In the genomic region with DNA sequence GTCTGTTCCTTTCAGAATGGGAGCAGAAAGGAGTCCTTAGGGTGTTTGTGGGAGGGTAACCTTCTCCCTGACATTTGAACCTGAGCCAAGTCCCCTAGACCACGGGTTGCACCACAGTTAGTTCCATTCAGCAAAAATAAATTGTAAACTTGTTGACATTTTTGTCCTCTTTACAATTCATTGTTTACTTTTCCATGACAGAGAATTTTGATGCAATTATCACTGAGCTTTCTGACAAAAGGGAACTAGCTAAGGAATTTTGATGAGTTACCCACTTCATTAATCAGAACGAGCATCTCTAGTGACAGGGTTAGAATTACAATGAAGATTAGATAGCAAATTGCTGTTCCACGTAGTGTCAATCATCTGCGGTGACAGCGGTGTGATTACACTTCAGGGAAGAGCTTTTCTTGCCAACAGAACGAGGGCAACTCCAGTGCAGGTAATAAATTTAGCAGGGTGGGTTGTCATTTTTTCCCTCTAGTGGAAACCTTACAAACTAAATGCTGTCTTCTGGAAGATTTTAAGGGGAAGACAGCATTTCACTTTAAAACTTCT, we compare ENCODE assay signal across 23 mouse cellular contexts. TPM values are rescaled to one million over a fixed set of nuclear protein-coding genes. Genes with fewer than 3 reads are reported as not detected.
A peak's percentile ranks its signal among the peaks of the same experiment; 100 is the strongest.
DNase-seq lines count a peak whose midpoint lies in the region; ATAC-seq lines count a peak whose summit lies in the region.
"Had no signal": no experiment of that assay in that cellular context is flagged by ENCODE, and none has a peak within 500 bp of the region (broad histone marks: within the 10 kb centered on the region; RNA-seq: fewer than 3 reads in every experiment).

No protein-coding gene starts in this region.

- no peaks in the 10 kb centered on the region for H3K36me3 ChIP-seq in forebrain, embryonic 13.5 days (ENCODE audit: poor library complexity, severe bottlenecking)
- no peaks in the 10 kb centered on the region for H3K36me3 ChIP-seq in forebrain, embryonic 10.5 days (replicated peaks)
- no peaks in the 10 kb centered on the region for H3K36me3 ChIP-seq in hindbrain, embryonic 16.5 days (ENCODE audit: control insufficient read depth, insufficient read depth, low read length)
- no peaks in the 10 kb centered on the region for H3K36me3 ChIP-seq in hindbrain, embryonic 12.5 days
- H3K36me3 ChIP-seq in neural tube, embryonic 13.5 days: no peaks in the 10 kb centered on the region
- H3K36me3 ChIP-seq: embryonic facial prominence, embryonic 15.5 days; limb, embryonic 15.5 days had no signal

- WGBS in forebrain, embryonic 13.5 days: 57% methylated on average over 6 of the region's 6 CpGs
- WGBS in forebrain, embryonic 10.5 days: 78% methylated on average over 6 of the region's 6 CpGs
- WGBS in hindbrain, embryonic 16.5 days: 43% methylated on average over 6 of the region's 6 CpGs
- WGBS in hindbrain, embryonic 12.5 days: 66% methylated on average over 6 of the region's 6 CpGs
- 56% methylated on average over 6 of the region's 6 CpGs for WGBS in neural tube, embryonic 13.5 days

- no peaks in the 10 kb centered on the region for H3K27me3 ChIP-seq in forebrain, embryonic 13.5 days
- H3K27me3 ChIP-seq in forebrain, embryonic 10.5 days (ENCODE audit: poor library complexity, severe bottlenecking): no peaks in the 10 kb centered on the region
- H3K27me3 ChIP-seq in hindbrain, embryonic 16.5 days (replicated peaks; ENCODE audit: control insufficient read depth, insufficient read depth, low read length): no peaks in the 10 kb centered on the region
- H3K27me3 ChIP-seq in hindbrain, embryonic 12.5 days: no peaks in the 10 kb centered on the region
- H3K27me3 ChIP-seq in neural tube, embryonic 13.5 days: no peaks in the 10 kb centered on the region
- H3K27me3 ChIP-seq: embryonic facial prominence, embryonic 15.5 days; limb, embryonic 15.5 days had no signal

- peaks cover 5% of the 10 kb centered on the region; the same call in 1 of the 2 replicates for H3K4me1 ChIP-seq in forebrain, embryonic 13.5 days
- 0 out of 2 replicates have a peak, but pooled peaks cover 4% of the 10 kb centered on the region for H3K4me1 ChIP-seq in forebrain, embryonic 10.5 days
- no peaks in the 10 kb centered on the region for H3K4me1 ChIP-seq in hindbrain, embryonic 16.5 days (ENCODE audit: control insufficient read depth, insufficient read depth, low read depth, low read length)
- no peaks in the 10 kb centered on the region for H3K4me1 ChIP-seq in hindbrain, embryonic 12.5 days
- peaks cover 11% of the 10 kb centered on the region for H3K4me1 ChIP-seq in neural tube, embryonic 13.5 days (replicated peaks)
- H3K4me1 ChIP-seq: embryonic facial prominence, embryonic 15.5 days; limb, embryonic 15.5 days had no signal

- no peaks in the 10 kb centered on the region for H3K9me3 ChIP-seq in forebrain, embryonic 13.5 days (replicated peaks)
- no peaks in the 10 kb centered on the region for H3K9me3 ChIP-seq in forebrain, embryonic 10.5 days
- H3K9me3 ChIP-seq in hindbrain, embryonic 16.5 days (ENCODE audit: control insufficient read depth, low read length): no peaks in the 10 kb centered on the region
- H3K9me3 ChIP-seq in hindbrain, embryonic 12.5 days (replicated peaks): no peaks in the 10 kb centered on the region
- H3K9me3 ChIP-seq in neural tube, embryonic 13.5 days: no peaks in the 10 kb centered on the region
- H3K9me3 ChIP-seq: embryonic facial prominence, embryonic 15.5 days; limb, embryonic 15.5 days had no signal

- no peak overlapping the region for H3K4me2 ChIP-seq in forebrain, embryonic 13.5 days
- H3K4me2 ChIP-seq in hindbrain, embryonic 16.5 days (ENCODE audit: low read length): no peak overlapping the region
- H3K4me2 ChIP-seq in hindbrain, embryonic 12.5 days (replicated peaks): no peak overlapping the region
- no peak overlapping the region for H3K4me2 ChIP-seq in neural tube, embryonic 13.5 days
- H3K4me2 ChIP-seq: embryonic facial prominence, embryonic 15.5 days; heart, embryonic 11.5 days; limb, embryonic 15.5 days had no signal

- no peak overlapping the region for H3K9ac ChIP-seq in forebrain, embryonic 13.5 days
- no peak overlapping the region for H3K9ac ChIP-seq in hindbrain, embryonic 16.5 days (ENCODE audit: low read depth, low read length)
- no peak overlapping the region for H3K9ac ChIP-seq in hindbrain, embryonic 12.5 days
- no peak overlapping the region for H3K9ac ChIP-seq in neural tube, embryonic 13.5 days
- H3K9ac ChIP-seq: embryonic facial prominence, embryonic 15.5 days; limb, embryonic 15.5 days; liver, embryonic 14.5 days had no signal

- peak; percentile 72 for ATAC-seq in forebrain, embryonic 13.5 days
- ATAC-seq in hindbrain, embryonic 16.5 days: peak; percentile 76
- no peak for ATAC-seq in hindbrain, embryonic 12.5 days (ENCODE audit: low FRiP score)
- no peak for ATAC-seq in neural tube, embryonic 13.5 days (ENCODE audit: low read depth)

- DNase-seq in forebrain, embryonic 10.5 days (ENCODE audit: extremely low spot score, low spot score): no peak
- DNase-seq in neural tube, embryonic 10.5 days (ENCODE audit: extremely low spot score, low spot score): no peak
- no peak for DNase-seq in thymus, postnatal 25 days
- DNase-seq in cerebellum, adult 8-10 months: no peak
- DNase-seq: adrenal gland, postnatal 14 days; cerebellum, adult 9-11 months; gastrocnemius, postnatal 10 days; heart, postnatal 10 days; kidney, adult 11 months; kidney, postnatal 10 days; left cerebral cortex, postnatal 4 days; lung, postnatal 4 days; right cerebral cortex, adult 18-20 months; right cerebral cortex, postnatal 4 days; thymus, postnatal 36 days had no signal

- no peak overlapping the region for H3K27ac ChIP-seq in forebrain, embryonic 13.5 days
- no peak overlapping the region for H3K27ac ChIP-seq in forebrain, embryonic 10.5 days
- no peak overlapping the region for H3K27ac ChIP-seq in hindbrain, embryonic 16.5 days (ENCODE audit: low read depth, low read length)
- H3K27ac ChIP-seq in hindbrain, embryonic 12.5 days: no peak overlapping the region
- 0 out of 2 replicates have a peak overlapping the region, but pooled peaks have one; percentile 42 for H3K27ac ChIP-seq in neural tube, embryonic 13.5 days (replicated peaks)
- H3K27ac ChIP-seq: embryonic facial prominence, embryonic 15.5 days; limb, embryonic 15.5 days; liver, embryonic 14.5 days had no signal

- H3K4me3 ChIP-seq in forebrain, embryonic 13.5 days: no peak overlapping the region
- H3K4me3 ChIP-seq in forebrain, embryonic 10.5 days: no peak overlapping the region
- H3K4me3 ChIP-seq in hindbrain, embryonic 16.5 days (ENCODE audit: low read length): no peak overlapping the region
- H3K4me3 ChIP-seq in hindbrain, embryonic 12.5 days: no peak overlapping the region
- no peak overlapping the region for H3K4me3 ChIP-seq in neural tube, embryonic 13.5 days
- H3K4me3 ChIP-seq: embryonic facial prominence, embryonic 15.5 days; limb, embryonic 15.5 days had no signal

RNA-seq across cellular contexts. Expression of gene Qtrt2, which starts 1.5 kb away (rescaled TPM):
- polyA plus RNA-seq in forebrain, embryonic 13.5 days (2015; fragmentation: Nextera tagmentation; extraction: Ambion mirVana): 29.6 and 30.8 TPM in 2 replicates
- polyA plus RNA-seq in forebrain, embryonic 10.5 days (2016; fragmentation: Nextera tagmentation; extraction: Ambion mirVana): 33.9 and 38.1 TPM in 2 replicates
- 17.6 and 18.9 TPM in 2 replicates for polyA plus RNA-seq in hindbrain, embryonic 16.5 days (2015; fragmentation: Nextera tagmentation; extraction: Ambion mirVana)
- 28.1 and 29.8 TPM in 2 replicates for polyA plus RNA-seq in hindbrain, embryonic 12.5 days (2016; fragmentation: Nextera tagmentation; extraction: Ambion mirVana)
- 19.4 and 22.2 TPM in 2 replicates for polyA plus RNA-seq in neural tube, embryonic 13.5 days (2015; fragmentation: Nextera tagmentation; extraction: Ambion mirVana)

RNA-seq across cellular contexts. Expression of gene Ccdc191, which starts 35.5 kb away (rescaled TPM):
- polyA plus RNA-seq in forebrain, embryonic 13.5 days (2015; fragmentation: Nextera tagmentation; extraction: Ambion mirVana): 12.7 and 16.1 TPM in 2 replicates
- 17.0 and 18.0 TPM in 2 replicates for polyA plus RNA-seq in forebrain, embryonic 10.5 days (2016; fragmentation: Nextera tagmentation; extraction: Ambion mirVana)
- polyA plus RNA-seq in hindbrain, embryonic 16.5 days (2015; fragmentation: Nextera tagmentation; extraction: Ambion mirVana): 6.7 and 8.9 TPM in 2 replicates
- polyA plus RNA-seq in hindbrain, embryonic 12.5 days (2016; fragmentation: Nextera tagmentation; extraction: Ambion mirVana): 11.2 and 11.3 TPM in 2 replicates
- polyA plus RNA-seq in neural tube, embryonic 13.5 days (2015; fragmentation: Nextera tagmentation; extraction: Ambion mirVana): 8.2 and 8.9 TPM in 2 replicates

RNA-seq across cellular contexts. Expression of gene Zdhhc23, which starts 54.5 kb away (rescaled TPM):
- 0.76 and 1.2 TPM in 2 replicates for polyA plus RNA-seq in forebrain, embryonic 13.5 days (2015; fragmentation: Nextera tagmentation; extraction: Ambion mirVana)
- 0.66 TPM in 2 replicates for polyA plus RNA-seq in forebrain, embryonic 10.5 days (2016; fragmentation: Nextera tagmentation; extraction: Ambion mirVana)
- 3.4 and 3.8 TPM in 2 replicates for polyA plus RNA-seq in hindbrain, embryonic 16.5 days (2015; fragmentation: Nextera tagmentation; extraction: Ambion mirVana)
- polyA plus RNA-seq in hindbrain, embryonic 12.5 days (2016; fragmentation: Nextera tagmentation; extraction: Ambion mirVana): 1.1 and 1.4 TPM in 2 replicates
- polyA plus RNA-seq in neural tube, embryonic 13.5 days (2015; fragmentation: Nextera tagmentation; extraction: Ambion mirVana): 1.4 and 1.7 TPM in 2 replicates

Comparison
In these comparisons a context has a peak if more than half of its experiments do, and no peak if none do; other contexts are left out.
1. ATAC-seq: peak in forebrain, embryonic 13.5 days (single experiment) and hindbrain, embryonic 16.5 days (single experiment); none in hindbrain, embryonic 12.5 days (single experiment) and neural tube, embryonic 13.5 days (single experiment).